Mouse (Mus musculus) thymus, adult 18-20 months (tissue): ENCODE measurements around the gene Hps6.
"Not testable (repeated sequence)": the region's sequence is repeated elsewhere in the genome, so short reads cannot be mapped to it uniquely, and the experiment has no call there.

Source experiments
- DNase-seq, 2 experiments: peaks; one replicate each; pipeline ENCODE4 v3.0.0; 2022; ENCODE audit warnings: mixed read lengths in 2 of 2

The Hps6 gene

DNA sequence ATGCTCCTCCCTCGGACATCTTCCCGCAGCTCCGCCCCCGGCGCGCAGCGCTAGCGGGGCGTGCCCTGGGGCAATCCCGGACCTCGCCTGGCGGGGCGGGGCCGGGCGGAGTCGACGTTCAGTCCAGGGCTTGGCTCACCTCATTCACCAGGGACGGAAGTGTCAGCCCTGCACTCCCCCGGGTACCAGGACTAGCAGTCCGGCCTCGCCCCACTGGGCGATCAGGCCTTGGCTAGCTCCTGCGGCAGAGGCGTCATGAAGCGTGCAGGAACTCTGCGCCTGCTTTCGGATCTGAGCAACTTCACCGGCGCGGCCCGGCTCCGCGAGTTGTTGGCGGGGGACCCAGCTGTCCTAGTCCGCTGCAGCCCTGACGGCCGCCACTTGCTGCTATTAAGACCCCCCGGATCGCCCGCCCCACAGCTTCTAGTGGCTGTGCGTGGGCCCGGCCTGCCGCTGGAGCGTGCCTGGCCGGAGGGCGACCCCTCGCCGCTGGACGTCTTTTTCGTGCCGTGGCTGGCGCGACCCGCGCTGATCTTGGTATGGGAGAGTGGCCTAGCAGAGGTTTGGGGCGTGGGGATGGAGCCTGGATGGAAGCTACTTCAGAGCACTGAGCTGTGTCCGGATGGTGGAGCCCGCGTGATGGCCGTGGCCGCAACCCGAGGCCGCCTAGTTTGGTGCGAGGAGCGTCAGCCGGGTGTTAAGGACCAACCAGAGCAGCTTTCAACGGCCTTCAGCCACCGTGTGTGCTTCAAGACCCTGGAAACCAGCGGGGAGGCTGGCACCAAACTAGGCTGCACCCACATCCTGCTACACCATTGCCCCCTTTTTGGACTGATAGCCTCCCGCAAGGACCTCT is at the start of gene Hps6:
TSS of gene Hps6 (plus strand) at position 138 of the 856 bp plus-strand sequence.
- DNase-seq, result peak; percentile 78 to 80

DNA sequence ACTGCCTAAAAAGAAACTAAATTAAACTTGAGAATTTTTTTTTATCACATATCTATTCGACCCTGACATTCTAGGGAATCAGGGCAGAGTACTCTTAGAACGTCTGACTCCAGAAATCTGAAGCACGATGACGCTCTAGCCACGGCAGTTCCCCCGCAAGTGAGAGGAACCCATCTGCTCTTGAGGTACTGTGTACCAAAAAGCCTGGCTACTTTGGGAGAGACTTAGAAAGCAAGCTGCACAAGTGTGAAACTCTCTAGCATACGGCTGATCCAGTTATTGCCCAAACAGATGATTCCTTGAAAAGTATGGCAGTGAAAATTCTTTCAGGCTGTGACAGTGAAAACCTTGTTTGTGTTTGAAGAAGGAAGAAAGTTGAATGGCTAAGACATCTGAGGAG is 46.6 kb upstream of the Hps6 start:
- no peak for DNase-seq

DNA sequence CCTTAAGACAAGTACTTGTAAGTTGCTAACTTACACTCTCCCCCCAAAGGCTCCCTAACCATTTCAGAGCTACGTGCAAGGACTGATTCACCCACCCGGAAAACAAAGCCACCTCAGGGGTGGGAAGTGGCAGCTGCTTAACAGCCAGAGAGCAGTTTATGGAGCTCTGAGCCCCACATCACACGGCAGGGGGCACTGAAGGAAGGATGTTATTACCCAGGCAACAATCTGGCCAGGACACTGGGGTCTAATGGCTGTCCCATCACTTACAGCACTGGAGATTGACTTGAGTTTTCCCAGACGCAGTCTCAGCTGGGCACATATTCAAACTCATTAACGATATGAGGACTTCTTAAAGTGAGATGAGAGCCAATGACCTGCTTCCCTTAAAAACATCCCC is 42.5 kb upstream of the Hps6 start:
- no peak for DNase-seq

DNA sequence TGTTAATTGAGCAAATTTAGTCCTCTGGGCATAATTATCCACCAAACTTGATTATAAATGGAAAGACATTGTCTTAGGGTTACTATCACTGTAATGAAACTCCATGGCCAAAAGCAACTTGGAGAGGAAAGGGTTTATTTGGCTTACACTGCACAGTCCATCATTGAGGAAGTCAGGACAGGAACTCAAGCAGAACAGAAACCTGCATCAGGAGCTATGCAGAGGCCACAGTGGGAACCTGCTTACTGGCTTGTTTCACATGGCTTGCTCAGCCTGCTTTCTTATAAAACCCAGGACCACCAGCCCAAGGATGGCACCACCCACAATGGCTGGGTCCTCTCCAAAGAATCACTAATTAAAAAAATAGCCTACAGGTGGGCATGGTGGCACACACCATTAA is 18.9 kb upstream of the Hps6 start:
- no peak for DNase-seq

DNA sequence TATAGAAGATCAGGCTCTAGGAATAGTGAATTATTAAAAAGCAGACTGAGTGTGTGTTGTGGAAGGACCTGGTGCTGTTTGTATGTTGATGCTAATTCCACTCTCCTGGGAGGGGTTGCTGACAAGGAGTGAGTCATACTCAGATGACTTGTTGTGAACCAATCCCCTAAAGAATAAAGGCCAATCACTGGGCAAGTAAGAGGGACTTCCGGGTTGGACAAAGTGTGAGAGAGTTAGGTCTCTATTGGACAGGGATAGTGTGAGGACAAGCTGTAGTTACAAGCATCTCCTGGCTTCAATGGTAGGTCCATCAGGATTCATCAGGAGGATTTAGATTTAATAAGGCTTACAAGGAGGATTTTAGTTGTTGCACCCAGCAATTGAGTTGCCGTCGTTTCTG is 15.1 kb upstream of the Hps6 start:
- DNase-seq, result no peak

DNA sequence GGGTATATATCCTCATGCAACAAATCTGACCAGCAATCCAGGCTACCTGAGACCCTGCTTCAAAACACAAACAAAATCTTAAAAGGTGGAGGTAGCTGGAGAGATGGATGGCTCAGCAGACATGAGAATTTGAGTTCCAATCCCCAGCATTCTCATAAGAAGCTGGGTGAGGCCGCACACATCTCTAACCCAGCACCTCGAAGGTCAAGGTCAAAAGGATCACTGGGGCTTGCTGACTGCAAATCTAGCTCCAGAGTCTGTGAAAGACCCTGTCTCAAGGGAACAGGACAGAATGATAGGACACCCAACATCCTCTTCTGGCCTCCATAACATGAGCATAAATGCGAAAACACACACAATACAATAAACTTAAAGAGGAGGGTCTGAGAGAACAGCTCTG is 12.1 kb upstream of the Hps6 start:
- no peak for DNase-seq

DNA sequence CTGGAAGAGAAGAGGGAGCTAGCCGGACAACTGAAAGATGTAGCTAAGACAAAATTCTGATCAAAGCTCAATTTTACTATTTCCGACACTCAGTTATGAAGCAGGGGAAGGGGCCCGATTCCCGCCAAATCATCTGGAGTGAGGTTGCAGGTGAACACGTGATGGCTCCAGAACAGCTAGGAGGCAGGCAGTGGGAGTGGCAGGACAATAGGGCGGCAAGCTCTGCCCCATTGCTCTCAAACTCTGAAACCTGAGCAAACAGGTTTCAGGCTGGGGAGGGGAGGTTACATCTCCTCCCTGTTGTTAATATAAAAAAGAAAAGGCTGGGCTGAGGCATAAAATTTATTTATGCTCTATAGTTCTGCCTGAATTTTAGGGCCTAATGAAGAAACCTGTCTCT is 9.9 kb upstream of the Hps6 start:
- DNase-seq, result not testable (repeated sequence)

DNA sequence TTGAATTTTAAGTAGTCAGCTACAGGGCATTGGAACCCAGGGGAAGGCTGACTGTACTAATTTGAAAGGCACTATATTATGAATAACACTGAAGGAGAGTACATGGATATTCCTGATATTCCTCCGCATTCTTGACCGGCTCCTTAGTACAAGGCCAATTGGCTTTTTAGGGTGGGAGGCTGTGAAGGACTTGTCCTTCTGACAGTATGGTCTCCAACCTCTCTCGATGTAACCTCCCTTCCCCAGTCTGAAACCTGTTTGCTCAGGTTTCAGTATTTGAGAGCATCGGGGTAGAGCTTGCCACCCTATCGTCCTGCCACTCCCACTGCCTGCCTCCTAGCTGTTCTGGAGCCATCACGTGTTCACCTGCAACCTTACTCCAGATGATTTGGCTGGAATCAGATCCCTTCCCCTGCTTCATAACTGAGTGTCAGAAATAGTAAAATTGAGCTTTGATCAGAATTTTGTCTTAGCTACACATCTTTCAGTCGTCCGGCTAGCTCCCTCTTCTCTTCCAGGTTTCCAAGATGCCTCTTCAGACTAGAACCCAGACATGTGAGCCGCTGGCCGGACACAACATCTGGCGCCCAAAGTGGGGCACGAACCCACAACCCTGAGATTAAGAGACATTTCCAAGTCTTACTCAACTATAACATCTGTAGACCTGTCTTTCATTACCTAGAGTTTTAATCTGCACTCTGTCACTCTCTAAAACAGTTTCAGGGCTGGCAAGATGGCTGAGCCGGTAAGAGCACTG is 9.1 kb upstream of the Hps6 start:
- DNase-seq, result no peak

DNA sequence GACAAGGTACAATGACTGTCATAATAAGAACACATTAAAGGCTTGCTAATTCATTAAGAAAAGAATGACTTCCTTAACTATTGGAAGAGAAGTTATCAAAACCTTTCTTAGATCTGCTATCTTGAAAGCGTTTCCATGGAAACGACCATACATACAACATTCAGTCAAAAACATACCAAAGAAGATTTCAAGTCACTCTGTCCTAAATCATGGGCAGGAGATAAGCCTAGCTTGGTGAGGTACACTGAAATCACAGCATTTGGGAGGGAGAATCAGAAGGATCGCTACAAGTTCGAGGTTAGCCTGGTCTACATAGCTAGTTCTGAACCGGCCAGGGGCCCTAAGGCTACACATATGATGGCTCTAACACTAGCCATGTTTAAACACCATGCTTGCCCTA is 5.9 kb upstream of the Hps6 start:
- DNase-seq, result no peak

DNA sequence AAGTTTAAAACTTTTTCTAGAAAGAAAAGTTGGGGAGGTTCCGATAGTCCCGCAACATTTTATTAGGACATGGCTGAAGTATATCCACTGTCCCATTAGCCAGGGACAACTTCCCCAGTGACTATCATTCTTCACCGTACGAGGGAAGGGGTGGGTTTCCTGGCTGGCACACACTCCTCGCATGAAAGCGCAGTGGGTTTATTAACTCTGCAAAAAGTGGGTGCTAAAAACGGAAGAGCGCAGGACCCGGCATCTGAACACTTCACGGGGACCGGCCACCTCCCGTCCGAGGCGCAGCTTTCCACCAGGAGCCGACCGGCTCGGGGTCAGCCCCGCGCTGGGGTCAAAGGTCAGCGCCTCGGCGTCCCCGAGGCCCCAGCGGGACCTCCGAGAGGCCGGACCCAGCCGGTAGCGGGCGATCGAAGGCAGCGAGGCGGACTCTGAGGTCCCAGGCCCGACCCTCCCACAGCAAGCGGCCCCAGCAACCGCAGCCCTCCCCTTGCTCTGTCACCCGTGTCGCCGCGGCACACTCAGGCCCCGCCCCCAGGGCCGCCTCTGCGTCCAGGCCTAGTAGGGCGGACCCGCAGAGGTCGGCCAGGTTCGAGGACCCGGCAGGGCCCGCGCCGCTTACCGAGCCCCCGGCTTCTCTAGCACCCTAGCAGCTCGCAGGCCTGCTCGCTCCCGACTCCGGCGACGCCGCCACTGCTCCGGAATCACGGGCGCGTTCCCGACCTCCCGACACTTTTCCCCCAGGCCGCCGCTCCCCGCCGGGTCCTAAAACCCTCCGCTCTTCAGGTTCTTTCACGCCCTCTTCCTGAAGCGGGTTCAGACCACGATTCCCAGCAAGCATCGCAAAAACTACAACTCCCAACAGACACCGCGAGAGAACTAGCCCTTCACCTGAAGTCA is 5.3 kb upstream of the Hps6 start, which contains the start of gene Armh3:
TSS of gene Armh3 (minus strand) at position 704 of the 909 bp plus-strand sequence.
- DNase-seq, result peak; percentile 85 to 90

DNA sequence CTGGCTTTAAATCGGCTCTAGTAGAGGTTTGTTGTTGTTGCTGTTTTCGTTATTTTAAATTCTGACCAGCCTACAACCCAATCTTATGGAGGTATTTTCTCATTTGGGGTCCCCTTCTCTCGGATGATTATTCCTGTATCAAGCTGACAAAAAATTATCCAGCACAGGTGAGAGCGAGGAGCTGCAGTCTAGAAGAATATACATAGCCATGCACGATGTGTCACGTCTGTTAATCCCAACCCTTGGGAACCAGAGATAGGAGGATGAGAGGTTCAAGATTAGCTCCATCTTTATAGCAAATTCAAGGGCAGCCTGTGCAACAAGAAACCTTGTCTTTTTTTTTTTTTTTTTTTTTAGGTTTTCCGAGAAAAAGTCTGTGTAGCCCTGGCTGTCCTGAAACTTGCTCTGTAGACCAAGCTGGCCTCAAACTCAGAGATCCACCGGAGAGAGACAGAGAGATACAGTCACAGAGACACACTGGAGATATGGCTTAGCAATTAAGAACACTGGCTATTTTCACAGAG is 4.6 kb upstream of the Hps6 start:
- no peak for DNase-seq

DNA sequence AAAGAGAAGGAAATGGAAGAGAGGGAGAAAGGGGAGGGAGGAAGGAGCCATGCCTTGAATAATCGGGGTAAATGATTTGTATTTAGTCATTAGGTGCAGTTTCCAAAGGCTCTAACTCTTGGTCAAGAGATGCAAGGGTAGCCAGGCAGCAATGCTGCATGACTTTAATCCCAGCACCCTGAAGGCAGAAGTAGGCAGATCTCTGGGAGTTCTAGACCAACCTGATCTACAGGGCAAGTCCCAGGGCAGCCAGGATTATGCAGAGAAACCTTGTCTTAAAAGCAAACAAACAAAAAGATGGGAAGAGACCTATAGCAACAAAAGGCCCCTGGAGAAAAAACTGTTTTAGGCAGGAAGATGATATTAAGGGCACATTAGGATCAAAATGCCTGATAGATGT is 3.9 kb upstream of the Hps6 start:
- no peak for DNase-seq

DNA sequence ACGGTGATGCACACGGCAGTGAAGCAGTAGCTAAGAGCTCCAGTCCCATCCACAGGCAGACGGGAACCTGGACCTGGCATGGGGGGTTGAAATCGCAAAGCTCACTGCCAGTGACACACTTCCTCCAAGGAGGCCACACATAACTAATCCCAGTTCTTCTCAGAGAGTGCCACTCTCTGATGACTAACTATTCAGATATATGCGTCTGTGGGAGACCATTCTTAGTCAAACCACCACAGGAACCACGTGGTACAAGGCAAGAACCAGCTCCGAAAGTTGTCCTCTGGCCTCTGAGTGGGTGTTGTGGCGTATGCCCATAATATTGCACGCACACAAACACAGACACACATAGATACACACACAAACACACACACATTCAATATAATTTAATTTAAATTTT is 1.0 kb upstream of the Hps6 start:
- no peak for DNase-seq

DNA sequence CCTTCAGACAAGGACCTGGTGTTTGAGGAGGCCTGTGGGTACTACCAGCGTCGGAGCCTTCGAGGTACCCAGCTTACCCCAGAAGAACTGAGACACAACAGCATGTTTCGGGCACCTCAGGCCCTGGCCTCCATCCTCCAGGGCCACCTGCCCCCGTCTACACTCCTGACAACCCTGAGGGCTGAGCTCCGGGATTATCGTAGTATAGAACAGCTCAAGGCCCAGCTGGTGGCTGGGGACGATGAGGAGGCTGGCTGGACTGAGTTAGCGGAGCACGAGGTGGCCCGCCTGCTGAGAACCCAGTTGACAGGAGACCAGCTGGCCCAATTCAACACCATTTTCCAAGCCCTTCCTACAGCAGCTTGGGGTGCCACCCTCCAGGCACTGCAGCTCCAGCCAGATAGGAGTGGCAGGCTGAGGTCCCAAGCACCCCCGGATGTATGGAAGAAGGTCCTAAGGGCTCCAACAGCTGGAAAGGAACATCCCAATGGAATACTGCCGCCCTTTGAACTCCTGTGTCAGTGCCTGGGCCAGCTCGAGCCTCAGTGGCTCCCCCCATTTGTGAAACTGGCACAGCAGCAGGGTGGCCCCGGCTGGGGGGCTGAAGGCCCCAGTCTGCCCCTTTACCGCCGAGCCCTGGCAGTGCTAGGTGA is 1.6 kb downstream of the Hps6 start:
- DNase-seq, result no peak

DNA sequence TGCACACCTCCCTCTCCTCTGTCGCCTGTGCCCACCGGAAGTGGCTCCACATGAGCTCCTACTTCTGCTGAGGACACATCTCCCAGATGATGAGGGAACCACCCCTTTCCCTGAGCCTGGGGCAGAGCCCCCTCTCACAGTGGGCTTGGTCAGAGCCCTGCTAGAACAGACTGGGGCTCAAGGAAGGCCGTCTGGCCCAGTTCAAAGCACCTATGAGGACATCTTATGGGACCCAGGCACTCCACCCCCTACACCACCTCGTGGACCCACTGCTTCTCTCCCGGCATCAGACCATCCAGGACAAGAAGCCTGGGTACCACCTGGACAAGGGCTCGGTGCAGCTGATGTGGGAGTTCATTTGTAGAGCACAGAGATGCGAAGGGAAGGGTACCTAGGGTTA is 2.4 kb downstream of the Hps6 start:
- no peak for DNase-seq

DNA sequence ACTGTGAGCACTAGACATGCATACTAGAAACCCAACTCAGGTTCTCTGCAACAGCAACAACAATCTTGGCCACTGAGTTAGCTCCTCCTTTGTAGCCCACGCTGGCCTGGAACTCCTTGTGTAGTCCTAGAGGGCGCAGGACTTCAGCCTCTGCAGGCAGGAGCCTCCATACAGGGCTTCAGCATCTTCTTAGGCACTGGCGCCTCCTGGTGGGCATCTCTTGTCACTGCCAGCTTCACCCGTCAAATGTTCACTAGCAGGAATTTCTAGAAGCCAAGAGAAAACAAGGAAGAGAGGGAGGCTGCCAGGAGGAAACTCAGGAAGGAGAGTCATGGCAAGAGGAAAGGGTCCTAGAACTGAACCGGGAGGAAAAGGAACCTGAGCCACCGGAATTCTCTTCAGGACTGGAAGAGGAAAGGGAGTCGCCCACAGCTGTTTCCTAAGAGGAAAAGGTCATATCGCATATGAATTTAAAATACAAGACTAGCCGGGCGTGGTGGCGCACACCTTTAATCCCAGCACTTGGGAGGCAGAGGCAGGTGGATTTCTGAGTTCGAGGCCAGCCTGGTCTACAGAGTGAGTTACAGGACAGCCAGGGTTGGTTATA is 11.4 kb downstream of the Hps6 start:
- peak; percentile 62 to 66 for DNase-seq

DNA sequence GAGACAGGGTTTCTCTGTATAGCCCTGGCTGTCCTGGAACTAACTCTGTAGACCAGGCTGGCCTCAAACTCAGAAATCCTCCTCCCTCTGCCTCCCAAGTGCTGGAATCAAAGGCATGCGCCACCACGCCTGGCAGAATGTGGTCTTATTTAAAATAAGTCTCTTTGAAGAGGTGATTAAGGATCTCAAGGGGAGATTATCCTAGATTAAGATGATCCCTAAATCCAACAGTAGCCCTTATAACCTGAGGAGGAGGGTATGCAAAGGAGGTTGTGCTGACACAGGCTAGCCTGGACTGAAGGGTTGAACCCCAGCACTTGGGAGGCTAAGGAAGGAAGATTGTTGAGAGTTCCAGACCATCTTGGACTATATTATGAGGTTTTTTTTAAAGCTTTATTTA is 12.7 kb downstream of the Hps6 start:
- DNase-seq, result no peak

DNA sequence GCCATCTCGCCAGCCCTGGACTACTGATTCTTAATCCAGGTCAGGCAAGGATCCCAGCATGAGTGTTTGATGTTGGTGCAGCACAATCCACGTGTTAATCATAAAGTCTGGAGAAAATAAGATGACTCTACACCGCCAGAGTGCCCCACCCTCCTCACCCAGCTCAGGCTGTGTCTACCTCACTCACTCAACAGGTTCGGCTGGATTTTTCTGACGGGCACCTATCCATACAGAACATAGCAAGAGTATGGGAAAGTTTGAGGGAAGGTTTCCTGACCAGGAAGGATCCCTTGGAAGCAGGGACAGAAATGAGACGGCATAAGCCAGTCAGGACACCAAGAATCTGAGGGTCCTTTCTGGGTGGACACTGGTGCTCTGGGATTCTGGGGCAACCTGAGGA is 21.7 kb downstream of the Hps6 start:
- DNase-seq, result no peak

DNA sequence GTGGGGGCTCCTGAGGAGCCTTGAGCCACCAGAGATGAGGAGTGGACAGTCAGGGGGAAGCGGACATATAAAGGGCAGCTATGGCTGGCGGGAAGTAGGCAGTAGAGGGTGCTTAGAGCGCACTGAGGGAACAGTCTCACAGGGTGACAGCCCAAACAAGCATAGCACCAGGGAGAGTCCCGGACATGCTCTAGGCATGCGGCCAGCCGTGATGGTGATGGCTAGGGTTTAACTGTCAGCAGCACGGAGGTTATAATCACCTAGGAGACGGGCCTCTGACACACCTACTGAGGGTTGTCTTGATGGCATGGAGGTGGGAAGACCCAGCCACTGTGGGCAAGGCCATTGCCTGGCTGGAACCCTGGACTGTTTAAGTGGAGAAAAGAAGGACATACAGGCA is 23.3 kb downstream of the Hps6 start:
- no peak for DNase-seq

DNA sequence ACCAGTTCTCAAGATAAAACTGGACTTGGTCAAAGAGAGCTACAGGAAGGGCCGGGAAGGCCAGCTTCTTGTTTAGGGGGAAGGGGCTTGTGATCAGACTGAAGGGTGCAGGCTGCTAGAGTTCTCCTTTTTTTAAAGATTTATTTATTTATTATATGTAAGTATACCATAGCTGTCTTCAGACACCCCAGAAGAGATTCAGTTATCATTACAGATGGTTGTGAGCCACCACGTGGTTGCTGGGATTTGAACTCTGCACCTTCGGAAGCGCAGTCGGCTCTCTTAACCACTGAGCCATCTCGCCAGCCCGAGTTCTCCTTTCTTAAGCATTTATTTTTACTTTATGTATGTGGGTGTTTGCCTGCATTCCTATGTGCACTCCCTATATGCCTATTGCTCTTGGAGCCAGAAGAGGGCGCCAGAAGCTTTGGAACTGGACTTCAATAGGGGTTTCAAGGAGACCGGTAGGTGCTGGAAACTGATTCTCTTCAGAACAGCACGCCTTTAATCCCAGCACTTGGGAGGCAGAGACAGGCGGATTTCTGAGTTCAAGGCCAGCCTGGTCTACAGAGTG is 25.5 kb downstream of the Hps6 start:
- DNase-seq, result no peak

DNA sequence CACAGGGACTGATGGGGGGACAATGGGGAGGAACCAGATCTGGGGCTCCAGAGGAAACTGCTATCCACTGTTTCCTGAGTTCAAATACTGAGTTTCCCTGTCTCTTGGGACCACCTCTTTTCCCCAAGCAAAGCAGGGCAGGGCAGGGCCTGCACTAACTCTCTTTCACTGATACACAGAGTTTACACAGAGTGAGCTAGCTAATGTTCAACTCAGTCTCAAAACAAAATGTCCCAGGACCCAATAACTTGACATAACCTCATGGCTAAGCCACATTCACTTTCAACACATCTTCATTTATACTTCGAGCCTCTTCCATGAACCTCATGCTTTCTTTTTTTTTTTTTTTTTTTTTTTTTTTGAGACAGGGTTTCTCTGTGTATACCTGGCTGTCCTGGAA is 26.3 kb downstream of the Hps6 start:
- no peak for DNase-seq
